Mouse (Mus musculus) large intestine, adult 2 months (tissue): Measurements from ENCODE around the gene 9930111J21Rik2. TPM values are rescaled to one million over a fixed set of nuclear protein-coding genes. Genes with fewer than 3 reads are reported as not detected.
"Not testable (repeated sequence)": the region's sequence is repeated elsewhere in the genome, so short reads cannot be mapped to it uniquely, and the experiment has no call there.

ENCODE experiments used
- DNase-seq: peaks from one replicate; pipeline ENCODE4 v3.0.0-alpha.2; 2012; ENCODE audit warnings: low read depth, low spot score
- WGBS: fragments of 180-500 bp; shearing (Covaris S2); methylation state at CpG from one replicate; pipeline ENCODE4 v1.1.7; 2018; 5-methylcytosine and 5-hydroxymethylcytosine counted together
- polyA plus RNA-seq: library from polyadenylated mRNA; depleted of rRNA; stranded (reverse); fragments of >200 nt; gene quantifications from 2 replicates; pipeline ENCODE4 v1.2.3, GENCODE M21; 2012; rRNA removed

Gene 9930111J21Rik2
- 0.42 and 1.9 TPM in 2 replicates for polyA plus RNA-seq

GRCm38 (mm10) chr11:49051093-49051891, at the start of gene 9930111J21Rik2:
TSS of gene 9930111J21Rik2 (minus strand) at chr11:49051242.
- WGBS = 29% methylated on average over 1 of the region's 6 CpGs
- DNase-seq = not testable (repeated sequence)

GRCm38 (mm10) chr11:49100409-49100808, 49.4 kb upstream of the 9930111J21Rik2 start:
- DNase-seq = no peak
- 88% methylated on average over 3 of the region's 3 CpGs for WGBS

- DNase-seq = no peak
- 93% methylated on average over 4 of the region's 4 CpGs for WGBS
Observed at GRCm38 (mm10) chr11:49095367-49095766, 44.3 kb upstream of the 9930111J21Rik2 start.

GRCm38 (mm10) chr11:49093861-49094660, 43.0 kb upstream of the 9930111J21Rik2 start:
- 82% methylated on average over 6 of the region's 6 CpGs for WGBS
- no peak for DNase-seq

GRCm38 (mm10) chr11:49092786-49093185, 41.7 kb upstream of the 9930111J21Rik2 start:
- no peak for DNase-seq
- WGBS = 87% methylated on average over 2 of the region's 2 CpGs

- DNase-seq = no peak
- 95% methylated on average over 1 of the region's 1 CpGs for WGBS
Observed at GRCm38 (mm10) chr11:49092053-49092586, 41.1 kb upstream of the 9930111J21Rik2 start.

- no peak for DNase-seq
- WGBS = 71% methylated on average over 4 of the region's 4 CpGs
Observed at GRCm38 (mm10) chr11:49091171-49091570, 40.1 kb upstream of the 9930111J21Rik2 start.

GRCm38 (mm10) chr11:49090551-49090950, 39.5 kb upstream of the 9930111J21Rik2 start:
- WGBS = 82% methylated on average over 5 of the region's 5 CpGs
- DNase-seq = no peak

- WGBS = 59% methylated on average over 3 of the region's 3 CpGs
- DNase-seq = no peak
Observed at GRCm38 (mm10) chr11:49089735-49090507, 38.9 kb upstream of the 9930111J21Rik2 start.

- 34% methylated on average over 5 of the region's 5 CpGs for WGBS
- no peak for DNase-seq
Observed at GRCm38 (mm10) chr11:49088990-49089652, 38.1 kb upstream of the 9930111J21Rik2 start.

GRCm38 (mm10) chr11:49087830-49088616, 37.0 kb upstream of the 9930111J21Rik2 start:
- DNase-seq = no peak
- WGBS = 35% methylated on average over 22 of the region's 22 CpGs

- WGBS = 45% methylated on average over 6 of the region's 6 CpGs
Observed at GRCm38 (mm10) chr11:49086858-49087361, 35.9 kb upstream of the 9930111J21Rik2 start.

GRCm38 (mm10) chr11:49084875-49085274, 33.8 kb upstream of the 9930111J21Rik2 start:
- WGBS = 37% methylated on average over 3 of the region's 3 CpGs
- no peak for DNase-seq

More at GRCm38 (mm10) chr11:49086858-49087361, 35.9 kb upstream of the 9930111J21Rik2 start:
- no peak for DNase-seq

- WGBS = 77% methylated on average over 1 of the region's 1 CpGs
- no peak for DNase-seq
Observed at GRCm38 (mm10) chr11:49084385-49084784, 33.3 kb upstream of the 9930111J21Rik2 start.

GRCm38 (mm10) chr11:49083808-49084207, 32.8 kb upstream of the 9930111J21Rik2 start:
- DNase-seq = no peak
- 74% methylated on average over 3 of the region's 3 CpGs for WGBS

- WGBS = 69% methylated on average over 1 of the region's 1 CpGs
- no peak for DNase-seq
Observed at GRCm38 (mm10) chr11:49083146-49083545, 32.1 kb upstream of the 9930111J21Rik2 start.

- DNase-seq = no peak
Observed at GRCm38 (mm10) chr11:49081886-49082285, 30.8 kb upstream of the 9930111J21Rik2 start.

GRCm38 (mm10) chr11:49081356-49081755, 30.3 kb upstream of the 9930111J21Rik2 start:
- 74% methylated on average over 4 of the region's 4 CpGs for WGBS
- no peak for DNase-seq

More at GRCm38 (mm10) chr11:49081886-49082285, 30.8 kb upstream of the 9930111J21Rik2 start:
- WGBS = 76% methylated on average over 3 of the region's 3 CpGs
